Mouse (Mus musculus): ENCODE results near the gene Gm7247. TPM values are rescaled to one million over a fixed set of nuclear protein-coding genes. Genes with fewer than 3 reads are reported as not detected.

Gm7247 gene
- total and polyA plus RNA-seq, 3 experiments: not detected

- no peak overlapping the region for H3K4me3 ChIP-seq (ENCODE audit: control insufficient read depth in 1 of 2, insufficient read depth in 1 of 2, low read depth in 2 of 2, low read length in 2 of 2)
- H3K27ac ChIP-seq (ENCODE audit: control insufficient read depth, low read depth, low read length): no peak overlapping the region
- no peak for DNase-seq (ENCODE audit: low read depth, low spot score)
- no peaks in the 10 kb centered on the region for H3K4me1 ChIP-seq (ENCODE audit: control insufficient read depth in 1 of 2, insufficient read depth in 2 of 2, low read length in 2 of 2)
- no peak overlapping the region for H3K9ac ChIP-seq (ENCODE audit: control insufficient read depth, low read depth, low read length, poor library complexity, severe bottlenecking)
- TF ChIP-seq CHD1 (IDR thresholded peaks at IDR 0.05; ENCODE audit: low read depth, low read length) (no peak), RCOR1 (IDR thresholded peaks at IDR 0.05; ENCODE audit: low read depth, low read length) (no peak), MXI1 (IDR thresholded peaks at IDR 0.05; ENCODE audit: low read depth, low read length) (no peak), MYB (IDR thresholded peaks at IDR 0.05; ENCODE audit: low read depth, low read length) (no peak), USF2 (IDR thresholded peaks at IDR 0.05; ENCODE audit: borderline replicate concordance in 1 of 2, insufficient read depth in 1 of 2, low read depth in 1 of 2, low read length in 2 of 2) (no peak), JUND (IDR thresholded peaks at IDR 0.05; ENCODE audit: low read depth, low read length) (no peak), POLR2AphosphoS5 (IDR thresholded peaks at IDR 0.05; ENCODE audit: borderline replicate concordance, low read depth, low read length) (no peak), NELFE (IDR thresholded peaks at IDR 0.05; ENCODE audit: low read depth, low read length) (no peak)
- no peaks in the 10 kb centered on the region for H3K36me3 ChIP-seq (ENCODE audit: control insufficient read depth in 1 of 2, insufficient read depth in 2 of 2, low read length in 2 of 2)
- H3K79me2 ChIP-seq (ENCODE audit: control insufficient read depth, insufficient read depth, low read length, poor library complexity): no peaks in the 10 kb centered on the region
- H3K27me3 ChIP-seq (ENCODE audit: control insufficient read depth in 1 of 2, insufficient read depth in 2 of 2, low read length in 2 of 2): no peaks in the 10 kb centered on the region
- H3K9me3 ChIP-seq (replicated peaks; ENCODE audit: insufficient read depth, low read length): no peaks in the 10 kb centered on the region
Measured at GRCm38 (mm10) chr14:51358111-51358982, 3.2 kb upstream of the Gm7247 start.

DNA sequence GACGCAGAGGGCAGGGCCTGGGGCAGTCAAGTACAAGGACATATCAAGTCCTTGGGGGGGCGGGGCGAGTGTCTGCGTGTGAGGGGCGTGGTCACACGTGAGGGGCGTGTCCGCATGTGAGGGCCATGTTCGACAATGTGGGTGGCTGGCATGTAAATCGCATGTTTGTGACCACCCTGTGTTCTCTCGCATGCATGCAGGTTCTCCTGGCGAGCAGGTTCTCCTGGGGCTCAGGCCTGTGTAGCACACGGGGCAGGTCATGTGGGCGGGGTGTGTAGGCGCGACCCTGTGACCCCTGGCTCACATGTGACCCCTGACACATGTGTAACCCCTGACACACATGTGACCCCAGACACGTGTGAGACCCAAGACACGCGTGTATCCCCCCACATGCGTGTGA is 21.2 kb downstream of the Gm7247 start:
- Histone ChIP-seq H3K4me1 (ENCODE audit: control insufficient read depth in 1 of 2, insufficient read depth in 2 of 2, low read length in 2 of 2) (no peaks in the 10 kb centered on the region), H3K9me3 (replicated peaks; ENCODE audit: insufficient read depth, low read length) (no peaks in the 10 kb centered on the region), H3K36me3 (ENCODE audit: control insufficient read depth in 1 of 2, insufficient read depth in 2 of 2, low read length in 2 of 2) (no peaks in the 10 kb centered on the region), H3K27ac (ENCODE audit: control insufficient read depth, low read depth, low read length) (no peak overlapping the region), H3K27me3 (ENCODE audit: control insufficient read depth in 1 of 2, insufficient read depth in 2 of 2, low read length in 2 of 2) (no peaks in the 10 kb centered on the region), H3K4me3 (ENCODE audit: control insufficient read depth in 1 of 2, insufficient read depth in 1 of 2, low read depth in 2 of 2, low read length in 2 of 2) (no peak overlapping the region), H3K9ac (ENCODE audit: control insufficient read depth, low read depth, low read length, poor library complexity, severe bottlenecking) (no peak overlapping the region), H3K79me2 (ENCODE audit: control insufficient read depth, insufficient read depth, low read length, poor library complexity) (no peaks in the 10 kb centered on the region)
- TF ChIP-seq HCFC1 (IDR thresholded peaks at IDR 0.05; ENCODE audit: low read depth, low read length): no peak
- no peak for TF ChIP-seq MYC (IDR thresholded peaks at IDR 0.05; ENCODE audit: low read depth, low read length)
- no peak for TF ChIP-seq ZNF384 (IDR thresholded peaks at IDR 0.05; ENCODE audit: low read depth, low read length)
- no peak for TF ChIP-seq NRF1 (IDR thresholded peaks at IDR 0.05; ENCODE audit: insufficient read depth, low read depth, low read length, poor library complexity, severe bottlenecking)
- no peak for TF ChIP-seq BHLHE40 (IDR thresholded peaks at IDR 0.05; ENCODE audit: borderline replicate concordance, low read depth, low read length)
- no peak for TF ChIP-seq CTCF (IDR thresholded peaks at IDR 0.05 in 2 of 3, conservative IDR thresholded peaks at IDR 0.05 in 1 of 3; ENCODE audit: control insufficient read depth in 1 of 3, insufficient read depth in 1 of 3, low read depth in 2 of 3, low read length in 3 of 3, poor library complexity in 1 of 3, severe bottlenecking in 1 of 3)
- no peak for TF ChIP-seq ZC3H11A (IDR thresholded peaks at IDR 0.05; ENCODE audit: low read depth, low read length)
- TF ChIP-seq UBTF (IDR thresholded peaks at IDR 0.05; ENCODE audit: borderline replicate concordance, insufficient read depth, low read depth, low read length): no peak
- no peak for TF ChIP-seq ZMIZ1 (IDR thresholded peaks at IDR 0.05; ENCODE audit: low read depth, low read length)
- no peak for DNase-seq (ENCODE audit: low read depth, low spot score)

All from MEL (cell line).